8 mouse cellular contexts compared by ENCODE assay signal in the genomic region with DNA sequence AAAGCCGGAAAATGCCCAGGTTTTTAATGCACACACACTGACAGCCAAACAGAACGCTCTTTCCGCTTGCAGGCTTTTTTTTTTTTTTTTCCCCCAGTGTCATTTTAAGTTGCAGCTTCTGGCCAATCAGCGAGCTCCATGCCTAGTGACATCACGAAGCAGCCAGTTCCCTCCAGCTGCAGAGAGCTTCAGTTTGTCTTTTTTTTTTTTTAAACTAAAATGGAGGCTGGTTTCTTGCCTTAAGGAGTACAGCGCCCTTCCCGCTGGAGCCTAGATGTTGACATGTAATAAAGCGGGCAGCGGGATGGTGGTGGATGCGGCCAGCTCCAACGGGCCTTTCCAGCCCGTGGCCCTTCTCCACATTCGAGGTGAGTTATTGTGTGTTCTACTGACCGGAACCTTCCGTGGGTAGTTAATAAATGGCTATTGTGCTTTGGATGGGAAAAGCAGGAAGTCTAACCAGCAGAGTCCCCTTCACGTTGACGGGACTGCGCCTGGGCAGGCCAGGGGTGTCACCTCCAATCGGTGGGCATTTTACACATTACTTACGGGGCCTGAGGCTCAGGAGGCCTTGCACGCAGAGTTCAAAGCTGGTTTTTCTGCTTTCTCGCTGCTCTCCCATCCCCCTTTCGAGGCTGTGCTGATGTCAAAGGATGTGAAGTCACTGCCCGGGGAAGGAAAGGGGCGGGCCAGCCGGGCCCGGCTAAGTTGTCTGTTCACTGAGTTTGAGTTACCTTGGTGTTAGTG. TPM values are rescaled to one million over a fixed set of nuclear protein-coding genes. Genes with fewer than 3 reads are reported as not detected.
DNase-seq lines count a peak whose midpoint lies in the region; ATAC-seq and TF ChIP-seq lines count a peak whose summit lies in the region.

No protein-coding gene starts in this region.

- peak overlapping the region; percentile 83 for H3K4me2 ChIP-seq in forebrain, embryonic 16.5 days (ENCODE audit: low read length)
- H3K4me2 ChIP-seq in lung, embryonic 14.5 days = peak overlapping the region; percentile 94

- no peaks in the 10 kb centered on the region for H3K9me3 ChIP-seq in ES-E14 (ENCODE audit: control insufficient read depth, insufficient read depth, low read depth, low read length)
- H3K9me3 ChIP-seq in forebrain, embryonic 16.5 days (ENCODE audit: control insufficient read depth, low read length) = no peaks in the 10 kb centered on the region
- H3K9me3 ChIP-seq in lung, embryonic 14.5 days (ENCODE audit: low read depth, low read length) = no peaks in the 10 kb centered on the region

- peak overlapping the region; percentile 89 for H3K9ac ChIP-seq in ES-E14 (ENCODE audit: insufficient read depth, low read depth, low read length, poor library complexity, severe bottlenecking)
- H3K9ac ChIP-seq in forebrain, embryonic 16.5 days (replicated peaks; ENCODE audit: low read depth, low read length) = peak overlapping the region; percentile 73
- H3K9ac ChIP-seq in lung, embryonic 14.5 days = peak overlapping the region; percentile 87

- peak; percentile 80 for DNase-seq in ES-E14 (ENCODE audit: low read depth, low spot score)
- peak; percentile 64 to 80 for DNase-seq in cerebellum, adult 18-20 months
- peak; percentile 75 to 88 for DNase-seq in heart, postnatal 36 days
- peak; percentile 67 to 88 for DNase-seq in layer of hippocampus, adult 2 months (ENCODE audit: low spot score in 2 of 2)
- peak; percentile 96 for DNase-seq in lung, embryonic 14.5 days
- DNase-seq in thymus, adult 2 months = peak; percentile 88

- H3K4me1 ChIP-seq in ES-E14 (ENCODE audit: control insufficient read depth in 2 of 2, insufficient read depth in 2 of 2, low read length in 2 of 2, poor library complexity in 1 of 2) = peaks cover 7 to 14% of the 10 kb centered on the region in 2 experiments
- H3K4me1 ChIP-seq in forebrain, embryonic 16.5 days (replicated peaks; ENCODE audit: control insufficient read depth, insufficient read depth, low read length) = peaks cover 27% of the 10 kb centered on the region
- H3K4me1 ChIP-seq in lung, embryonic 14.5 days (ENCODE audit: insufficient read depth) = peaks cover 17% of the 10 kb centered on the region
- H3K4me1 ChIP-seq in olfactory bulb, adult 2 months (ENCODE audit: control insufficient read depth, insufficient read depth, low read length) = peaks cover 43% of the 10 kb centered on the region
- peaks cover 52% of the 10 kb centered on the region for H3K4me1 ChIP-seq in thymus, adult 2 months (replicated peaks; ENCODE audit: control insufficient read depth, insufficient read depth, low read length)

- peak; percentile 49 for TF ChIP-seq POLR2A in olfactory bulb, adult 2 months (IDR thresholded peaks at IDR 0.05; ENCODE audit: insufficient read depth, low read depth, low read length)
- TF ChIP-seq POLR2A in thymus, adult 2 months (IDR thresholded peaks at IDR 0.05; ENCODE audit: control insufficient read depth, extremely low read depth, insufficient read depth, low read length, poor library complexity) = peak; percentile 50

- no peak for TF ChIP-seq CTCF in layer of hippocampus, adult 2 months (conservative IDR thresholded peaks at IDR 0.05)
- no peak for TF ChIP-seq CTCF in lung, embryonic 14.5 days (IDR thresholded peaks at IDR 0.05; ENCODE audit: low read depth)
- no peak for TF ChIP-seq CTCF in olfactory bulb, adult 2 months (IDR thresholded peaks at IDR 0.05; ENCODE audit: insufficient read depth, low read depth, low read length)
- no peak; the same call in 1 of the 2 replicates for TF ChIP-seq CTCF in thymus, adult 2 months (IDR thresholded peaks at IDR 0.05; ENCODE audit: borderline replicate concordance, control insufficient read depth, extremely low read depth, insufficient read depth, low read length, poor library complexity)

- intact Hi-C loops in heart, postnatal 36 days (cut with DNase I) = loop anchor here (1.0 to 2.0 kb wide), 2 partner anchors 17 to 106 kb away; no protein-coding TSS in a partner anchor

- under 1% methylated on average over 27 of the region's 27 CpGs for WGBS in forebrain, embryonic 16.5 days
- under 1% methylated on average over 27 of the region's 27 CpGs for WGBS in lung, embryonic 14.5 days
- WGBS in olfactory bulb, adult 2 months = under 1% methylated on average over 27 of the region's 27 CpGs
- under 1% methylated on average over 27 of the region's 27 CpGs for WGBS in thymus, adult 2 months

- peak overlapping the region; percentile 65 to 83 for H3K4me3 ChIP-seq in ES-E14 (ENCODE audit: insufficient read depth in 1 of 2, low read depth in 1 of 2, low read length in 2 of 2, poor library complexity in 1 of 2, severe bottlenecking in 1 of 2)
- peak overlapping the region; percentile 75 for H3K4me3 ChIP-seq in forebrain, embryonic 16.5 days (replicated peaks; ENCODE audit: low read length)
- H3K4me3 ChIP-seq in layer of hippocampus, adult 2 months = peak overlapping the region; percentile 68
- H3K4me3 ChIP-seq in lung, embryonic 14.5 days (ENCODE audit: low read depth, low read length) = peak overlapping the region; percentile 52
- H3K4me3 ChIP-seq in olfactory bulb, adult 2 months (ENCODE audit: insufficient read depth, low read depth, low read length) = peak overlapping the region; percentile 66
- H3K4me3 ChIP-seq in thymus, adult 2 months (ENCODE audit: control insufficient read depth, insufficient read depth, low read length) = peak overlapping the region; percentile 94

- no peaks in the 10 kb centered on the region for H3K27me3 ChIP-seq in forebrain, embryonic 16.5 days (replicated peaks; ENCODE audit: control insufficient read depth, insufficient read depth, low read length)
- H3K27me3 ChIP-seq in lung, embryonic 14.5 days (ENCODE audit: insufficient read depth, low read length) = no peaks in the 10 kb centered on the region
- no peaks in the 10 kb centered on the region for H3K27me3 ChIP-seq in thymus, adult 2 months (ENCODE audit: control insufficient read depth, insufficient read depth, low read length)

- H3K36me3 ChIP-seq in ES-E14 (ENCODE audit: control insufficient read depth, insufficient read depth, low read length, poor library complexity, severe bottlenecking) = no peaks in the 10 kb centered on the region; the same call in 1 of the 2 replicates
- H3K36me3 ChIP-seq in forebrain, embryonic 16.5 days (ENCODE audit: control insufficient read depth, insufficient read depth) = no peaks in the 10 kb centered on the region
- peaks cover 22% of the 10 kb centered on the region; the same call in 1 of the 2 replicates for H3K36me3 ChIP-seq in lung, embryonic 14.5 days (ENCODE audit: insufficient read depth)
- H3K36me3 ChIP-seq in thymus, adult 2 months (ENCODE audit: control insufficient read depth, insufficient read depth, low read length) = no peaks in the 10 kb centered on the region

- in situ Hi-C loops in ES-E14 (cut with MboI; ENCODE audit: low sequenced_read_pairs in 2 of 2, unreplicated experiment in 2 of 2) = no loop called here

- peak overlapping the region; percentile 91 for H3K27ac ChIP-seq in ES-E14 (ENCODE audit: insufficient read depth, low read depth, low read length, poor library complexity, severe bottlenecking)
- peak overlapping the region; percentile 97 for H3K27ac ChIP-seq in forebrain, embryonic 16.5 days (ENCODE audit: low read length)
- peak overlapping the region; percentile 96 for H3K27ac ChIP-seq in layer of hippocampus, adult 2 months
- peak overlapping the region; percentile 100 for H3K27ac ChIP-seq in lung, embryonic 14.5 days (ENCODE audit: low read depth)
- H3K27ac ChIP-seq in olfactory bulb, adult 2 months (ENCODE audit: insufficient read depth, low read depth, low read length) = peak overlapping the region; percentile 92
- H3K27ac ChIP-seq in thymus, adult 2 months (ENCODE audit: control insufficient read depth, insufficient read depth, low read length) = peak overlapping the region; percentile 99

- ATAC-seq in forebrain, embryonic 16.5 days = peak; percentile 91
- ATAC-seq in lung, embryonic 14.5 days (ENCODE audit: insufficient read depth) = peak; percentile 89

TF ChIP-seq in ES-E14, 5 proteins besides CTCF, POLR2A, EP300 and RAD21:
- TF ChIP-seq HCFC1 (IDR thresholded peaks at IDR 0.05; ENCODE audit: borderline replicate concordance, insufficient read depth, low read length) (no peak), CHD2 (IDR thresholded peaks at IDR 0.05; ENCODE audit: low read depth, low read length) (no peak), ZNF384 (IDR thresholded peaks at IDR 0.05; ENCODE audit: low read depth, low read length) (peak; percentile 99), ZC3H11A (IDR thresholded peaks at IDR 0.05; ENCODE audit: borderline replicate concordance, low read depth, low read length) (no peak), MAFK (IDR thresholded peaks at IDR 0.05; ENCODE audit: insufficient read depth, low read depth, low read length) (no peak)

RNA-seq across cellular contexts. Expression of a gene that starts 38.8 kb away (rescaled TPM):
- total RNA-seq in ES-E14 (2012; rRNA removed) = 62.1 and 83.4 TPM in 2 replicates
- 139 and 145 TPM in 2 replicates for polyA plus RNA-seq in forebrain, embryonic 16.5 days (2015; fragmentation: Nextera tagmentation; extraction: Ambion mirVana)
- total RNA-seq in heart, postnatal 36 days (2021) = 10 to 100 TPM; 94.4 to 96.6 TPM
- total RNA-seq in layer of hippocampus, adult 2 months (2021) = 100 to 1,000 TPM; 243 to 252 TPM
- 180 and 188 TPM in 2 replicates for polyA plus RNA-seq in lung, embryonic 14.5 days (2014; fragmentation: Nextera tagmentation; extraction: Ambion mirVana)
- polyA plus RNA-seq in olfactory bulb, adult 2 months (2012; ENCODE audit: insufficient read depth, insufficient read length, low replicate concordance, missing spikeins) = not detected in 2 replicates
- polyA plus RNA-seq in thymus, adult 2 months (2012; rRNA removed) = 83.1 and 83.7 TPM in 2 replicates

Comparison
In these comparisons a context has a peak if more than half of its experiments do, and no peak if none do; other contexts are left out.
1. Peak in every context shown above with its lines: DNase-seq, ATAC-seq, H3K4me3 ChIP-seq and H3K27ac ChIP-seq.